Mouse (Mus musculus): ENCODE measurements around the gene Pcnt. TPM values are rescaled to one million over a fixed set of nuclear protein-coding genes. Genes with fewer than 3 reads are reported as not detected.

The Pcnt gene
- polyA plus RNA-seq, 1 experiment = 41.7 TPM

DNA sequence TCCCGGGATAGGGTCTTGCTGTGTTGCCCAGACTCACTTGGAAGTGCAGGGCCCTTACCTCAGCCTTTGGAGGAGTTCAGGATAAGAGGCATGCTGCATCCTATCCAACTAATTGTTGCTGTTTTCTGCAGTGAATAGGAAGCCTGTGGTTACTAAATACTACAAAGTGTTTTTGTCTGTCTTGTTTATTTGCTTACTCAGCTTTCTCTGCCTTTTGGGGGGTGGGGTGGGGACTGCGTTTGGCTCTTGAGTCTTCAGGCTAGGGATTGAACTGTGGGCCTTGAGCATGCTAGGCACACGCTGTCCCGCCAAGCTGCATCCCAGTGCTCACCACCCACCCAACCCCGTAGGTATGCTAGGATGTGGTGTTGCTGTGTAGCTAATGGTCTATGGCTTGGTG is 31.2 kb upstream of the Pcnt start:
- Histone ChIP-seq H3K4me3 (ENCODE audit: control insufficient read depth, insufficient read depth, low read length) (no peak overlapping the region), H3K27me3 (ENCODE audit: control insufficient read depth, insufficient read depth, low read length) (no peaks in the 10 kb centered on the region), H3K4me1 (replicated peaks; ENCODE audit: control insufficient read depth, insufficient read depth, low read length) (no peaks in the 10 kb centered on the region; the same call in 1 of the 2 replicates), H3K27ac (ENCODE audit: control insufficient read depth, insufficient read depth, low read length) (no peak overlapping the region), H3K36me3 (ENCODE audit: control insufficient read depth, insufficient read depth, low read length) (peaks cover 52% of the 10 kb centered on the region)
- WGBS = 93% methylated on average over 5 of the region's 5 CpGs
- TF ChIP-seq CTCF (IDR thresholded peaks at IDR 0.05; ENCODE audit: borderline replicate concordance, control insufficient read depth, extremely low read depth, insufficient read depth, low read length, poor library complexity) (no peak), POLR2A (IDR thresholded peaks at IDR 0.05; ENCODE audit: control insufficient read depth, extremely low read depth, insufficient read depth, low read length, poor library complexity) (no peak)
- no peak for DNase-seq

- peak; percentile 81 for DNase-seq
- Histone ChIP-seq H3K27ac (ENCODE audit: control insufficient read depth, insufficient read depth, low read length) (no peak within 1 kb of the TSS), H3K4me1 (replicated peaks; ENCODE audit: control insufficient read depth, insufficient read depth, low read length) (no peaks in the 10 kb centered on the region; the same call in 1 of the 2 replicates), H3K36me3 (ENCODE audit: control insufficient read depth, insufficient read depth, low read length) (peaks cover 19% of the 10 kb centered on the region), H3K4me3 (ENCODE audit: control insufficient read depth, insufficient read depth, low read length) (peak within 1 kb of the TSS; percentile 63), H3K27me3 (ENCODE audit: control insufficient read depth, insufficient read depth, low read length) (no peaks in the 10 kb centered on the region)
- TF ChIP-seq POLR2A (IDR thresholded peaks at IDR 0.05; ENCODE audit: control insufficient read depth, extremely low read depth, insufficient read depth, low read length, poor library complexity) (peak; percentile 80), CTCF (IDR thresholded peaks at IDR 0.05; ENCODE audit: borderline replicate concordance, control insufficient read depth, extremely low read depth, insufficient read depth, low read length, poor library complexity) (peak; percentile 79; the same call in 1 of the 2 replicates)
- 2% methylated on average over 55 of the region's 55 CpGs for WGBS
Observed at GRCm38 (mm10) chr10:76468203-76469162, 25.9 kb upstream of the Pcnt start, which contains the start of the genes Mcm3ap and Ybey. Gene Mcm3ap, plus strand, starts transcription at chr10:76468927. Gene Ybey, minus strand, starts transcription at chr10:76469114.

DNA sequence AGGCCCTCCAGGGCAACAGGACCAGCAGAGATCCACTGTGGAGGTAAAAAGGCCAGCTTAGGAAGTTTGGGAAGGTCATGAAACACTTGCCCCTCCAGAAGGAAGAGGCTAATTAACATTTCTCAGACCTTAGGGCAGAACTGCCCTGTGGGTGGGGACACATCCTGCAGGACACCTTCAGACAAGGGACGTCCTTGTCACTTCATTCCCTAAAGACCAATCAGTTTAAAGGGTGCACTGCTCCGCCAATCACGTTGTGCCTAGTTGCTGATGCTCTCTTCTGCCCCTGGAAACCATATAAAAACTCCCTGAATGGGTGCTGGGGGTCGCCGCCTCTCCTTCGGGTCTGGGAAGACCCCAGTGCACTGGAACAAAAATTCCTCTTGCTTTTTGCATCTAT is 20.1 kb upstream of the Pcnt start:
- no peaks in the 10 kb centered on the region for H3K4me1 ChIP-seq (replicated peaks; ENCODE audit: control insufficient read depth, insufficient read depth, low read length)
- no peaks in the 10 kb centered on the region for H3K27me3 ChIP-seq (ENCODE audit: control insufficient read depth, insufficient read depth, low read length)
- no peak for TF ChIP-seq POLR2A (IDR thresholded peaks at IDR 0.05; ENCODE audit: control insufficient read depth, extremely low read depth, insufficient read depth, low read length, poor library complexity)
- no peak for TF ChIP-seq CTCF (IDR thresholded peaks at IDR 0.05; ENCODE audit: borderline replicate concordance, control insufficient read depth, extremely low read depth, insufficient read depth, low read length, poor library complexity)
- DNase-seq = no peak
- H3K36me3 ChIP-seq (ENCODE audit: control insufficient read depth, insufficient read depth, low read length) = no peaks in the 10 kb centered on the region
- 93% methylated on average over 6 of the region's 6 CpGs for WGBS
- no peak overlapping the region for H3K4me3 ChIP-seq (ENCODE audit: control insufficient read depth, insufficient read depth, low read length)
- no peak overlapping the region for H3K27ac ChIP-seq (ENCODE audit: control insufficient read depth, insufficient read depth, low read length)

GRCm38 (mm10) chr10:76462312-76462711 is 19.7 kb upstream of the Pcnt start:
- TF ChIP-seq CTCF (IDR thresholded peaks at IDR 0.05; ENCODE audit: borderline replicate concordance, control insufficient read depth, extremely low read depth, insufficient read depth, low read length, poor library complexity) (no peak), POLR2A (IDR thresholded peaks at IDR 0.05; ENCODE audit: control insufficient read depth, extremely low read depth, insufficient read depth, low read length, poor library complexity) (no peak)
- WGBS = 96% methylated on average over 7 of the region's 7 CpGs
- Histone ChIP-seq H3K27ac (ENCODE audit: control insufficient read depth, insufficient read depth, low read length) (no peak overlapping the region), H3K27me3 (ENCODE audit: control insufficient read depth, insufficient read depth, low read length) (no peaks in the 10 kb centered on the region), H3K36me3 (ENCODE audit: control insufficient read depth, insufficient read depth, low read length) (no peaks in the 10 kb centered on the region), H3K4me1 (replicated peaks; ENCODE audit: control insufficient read depth, insufficient read depth, low read length) (no peaks in the 10 kb centered on the region), H3K4me3 (ENCODE audit: control insufficient read depth, insufficient read depth, low read length) (no peak overlapping the region)
- no peak for DNase-seq

- Histone ChIP-seq H3K4me3 (ENCODE audit: control insufficient read depth, insufficient read depth, low read length) (no peak overlapping the region), H3K4me1 (replicated peaks; ENCODE audit: control insufficient read depth, insufficient read depth, low read length) (no peaks in the 10 kb centered on the region), H3K36me3 (ENCODE audit: control insufficient read depth, insufficient read depth, low read length) (no peaks in the 10 kb centered on the region), H3K27ac (ENCODE audit: control insufficient read depth, insufficient read depth, low read length) (no peak overlapping the region), H3K27me3 (ENCODE audit: control insufficient read depth, insufficient read depth, low read length) (no peaks in the 10 kb centered on the region)
- WGBS = 85% methylated on average over 1 of the region's 1 CpGs
- no peak for DNase-seq
- TF ChIP-seq POLR2A (IDR thresholded peaks at IDR 0.05; ENCODE audit: control insufficient read depth, extremely low read depth, insufficient read depth, low read length, poor library complexity) = no peak
- TF ChIP-seq CTCF (IDR thresholded peaks at IDR 0.05; ENCODE audit: borderline replicate concordance, control insufficient read depth, extremely low read depth, insufficient read depth, low read length, poor library complexity) = no peak
Observed at GRCm38 (mm10) chr10:76461255-76461654, 18.7 kb upstream of the Pcnt start.

- peak; percentile 49 for DNase-seq
- Histone ChIP-seq H3K27me3 (ENCODE audit: control insufficient read depth, insufficient read depth, low read length) (no peaks in the 10 kb centered on the region), H3K27ac (ENCODE audit: control insufficient read depth, insufficient read depth, low read length) (no peak overlapping the region), H3K4me1 (replicated peaks; ENCODE audit: control insufficient read depth, insufficient read depth, low read length) (no peaks in the 10 kb centered on the region), H3K4me3 (ENCODE audit: control insufficient read depth, insufficient read depth, low read length) (no peak overlapping the region), H3K36me3 (ENCODE audit: control insufficient read depth, insufficient read depth, low read length) (no peaks in the 10 kb centered on the region)
- 63% methylated on average over 5 of the region's 5 CpGs for WGBS
- TF ChIP-seq POLR2A (IDR thresholded peaks at IDR 0.05; ENCODE audit: control insufficient read depth, extremely low read depth, insufficient read depth, low read length, poor library complexity) = no peak
- peak; percentile 12; the same call in 1 of the 2 replicates for TF ChIP-seq CTCF (IDR thresholded peaks at IDR 0.05; ENCODE audit: borderline replicate concordance, control insufficient read depth, extremely low read depth, insufficient read depth, low read length, poor library complexity)
Observed at GRCm38 (mm10) chr10:76455289-76455688, 12.7 kb upstream of the Pcnt start.
